Mouse (Mus musculus) ES-Bruce4 (cell line): ENCODE results near the gene Il21r.

Experiments used
- CTCF ChIP-seq: IDR thresholded peaks from one replicate; pipeline ENCODE4 v1.8.1; 2011; ENCODE audit warnings: low read depth, low read length
- EP300 ChIP-seq: IDR thresholded peaks from 2 replicates; pipeline ENCODE4 v1.6.1; 2011; ENCODE audit warnings: low read depth, low read length; ENCODE audit not compliant: insufficient read depth
- POLR2A ChIP-seq: IDR thresholded peaks from one replicate; pipeline ENCODE4 v1.8.1; 2011; ENCODE audit warnings: low read length; ENCODE audit not compliant: insufficient read depth

DNA sequence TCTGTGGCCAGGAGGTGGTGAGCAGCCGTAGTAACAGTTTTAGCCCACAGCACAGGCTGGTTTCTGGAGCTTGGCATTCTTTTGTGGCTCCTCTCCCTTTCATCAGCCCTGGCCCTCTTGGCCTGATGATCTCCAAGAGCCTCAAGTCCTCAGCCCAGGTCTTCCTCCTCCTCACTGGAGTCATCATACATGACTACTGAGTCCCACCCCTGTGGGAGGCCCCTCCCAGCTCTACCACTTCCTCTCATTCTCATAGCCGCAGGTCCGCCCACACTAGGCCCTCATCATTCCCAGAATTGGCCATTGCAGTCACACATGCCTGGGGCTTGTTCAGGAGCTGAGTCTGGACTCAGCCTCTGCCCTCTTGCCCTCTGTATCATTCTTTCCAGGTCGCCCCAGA is 9.4 kb upstream of the Il21r start:
- TF ChIP-seq CTCF (no peak), POLR2A (no peak), EP300 (no peak)
